Mouse (Mus musculus) MN1 (cell line): ENCODE measurements around the gene Sass6.
"Not testable (repeated sequence)": the region's sequence is repeated elsewhere in the genome, so short reads cannot be mapped to it uniquely, and the experiment has no call there.

Experiments used
- DNase-seq: peaks from one replicate; pipeline ENCODE4 v3.0.0-alpha.2; 2016; ENCODE audit warnings: low spot score

Sass6 gene

DNA sequence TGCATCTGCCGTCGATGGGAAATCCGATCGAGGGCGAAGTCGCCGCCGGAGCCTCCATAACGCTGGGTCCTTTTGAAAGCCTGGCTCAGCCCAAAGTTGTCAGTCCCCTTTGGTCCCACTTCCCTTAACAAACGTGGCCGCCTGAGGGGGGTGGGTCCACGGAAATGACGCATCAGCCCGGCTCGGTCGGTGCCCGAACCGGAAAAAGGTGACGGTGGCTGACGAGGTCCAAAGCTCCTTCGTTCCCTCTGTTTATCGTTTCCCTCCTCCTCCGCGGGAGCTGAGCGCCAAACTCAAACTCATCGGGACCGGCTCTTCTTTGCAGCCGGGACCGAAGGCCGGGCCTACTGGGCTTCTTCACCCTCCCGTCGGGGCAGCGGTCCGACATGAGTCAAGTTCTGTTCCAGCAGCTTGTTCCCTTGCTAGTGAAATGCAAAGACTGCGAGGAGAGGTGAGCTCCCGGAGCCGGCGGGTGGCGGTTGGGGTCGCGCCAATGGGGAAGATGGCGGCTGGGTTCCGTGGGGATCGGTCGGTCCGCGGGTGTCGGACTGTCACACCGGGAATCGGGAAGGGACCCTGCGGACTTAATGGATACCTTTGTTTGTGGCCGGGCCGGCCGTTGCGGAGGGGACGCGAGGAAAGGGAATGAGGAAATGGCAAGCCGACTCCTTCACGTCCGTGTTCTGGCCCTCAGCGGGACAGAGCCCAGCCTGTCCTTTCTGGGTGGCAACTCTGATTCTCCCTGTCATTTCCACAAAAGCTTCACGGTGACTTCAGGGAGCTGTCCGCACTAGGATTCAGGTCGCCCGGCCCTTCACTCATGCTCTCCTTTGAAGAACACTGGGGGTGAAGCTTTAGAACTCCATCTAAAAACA is at the start of gene Sass6:
Gene Sass6 (plus strand): TSS at position 255 of the 875 bp plus-strand sequence.
- peak; percentile 95 for DNase-seq

DNA sequence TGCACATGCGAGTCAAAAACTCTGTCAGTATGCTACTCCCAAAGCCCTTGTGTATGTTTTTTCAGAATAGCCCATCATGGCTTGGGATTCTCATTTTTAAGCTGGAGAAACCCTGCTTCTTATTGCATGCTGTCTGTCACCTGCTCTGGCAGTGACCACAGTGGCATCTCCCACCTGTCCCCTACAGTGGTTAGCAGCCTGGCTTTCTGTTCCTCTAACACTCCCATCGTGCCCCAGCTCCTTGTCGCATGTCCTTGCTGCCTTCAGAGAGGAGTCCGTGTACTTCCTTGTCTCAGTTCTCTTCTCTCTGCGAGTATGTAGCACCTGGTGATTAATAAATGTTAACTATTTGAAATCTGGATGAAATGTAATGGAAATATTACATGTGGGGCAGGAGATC is 47.4 kb upstream of the Sass6 start:
- DNase-seq = no peak

DNA sequence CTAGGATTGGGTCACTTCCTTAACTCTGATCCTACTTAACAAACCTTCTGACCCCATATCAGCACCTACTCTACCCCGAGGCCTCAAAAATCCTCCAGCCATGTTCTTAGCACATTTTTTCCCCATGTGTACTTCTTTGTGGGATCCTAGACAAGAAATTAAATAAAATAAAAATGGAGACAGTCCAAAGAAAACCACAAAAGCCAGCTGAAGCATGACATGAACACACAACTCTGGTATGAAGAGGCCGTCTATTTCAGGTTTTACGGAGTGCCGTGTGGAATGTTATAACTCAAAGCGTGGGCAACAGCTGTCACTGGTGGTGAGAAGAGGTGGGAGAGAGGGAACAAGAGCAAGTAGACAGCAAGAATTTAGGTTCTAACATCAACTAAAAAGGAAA is 43.4 kb upstream of the Sass6 start:
- DNase-seq = no peak

DNA sequence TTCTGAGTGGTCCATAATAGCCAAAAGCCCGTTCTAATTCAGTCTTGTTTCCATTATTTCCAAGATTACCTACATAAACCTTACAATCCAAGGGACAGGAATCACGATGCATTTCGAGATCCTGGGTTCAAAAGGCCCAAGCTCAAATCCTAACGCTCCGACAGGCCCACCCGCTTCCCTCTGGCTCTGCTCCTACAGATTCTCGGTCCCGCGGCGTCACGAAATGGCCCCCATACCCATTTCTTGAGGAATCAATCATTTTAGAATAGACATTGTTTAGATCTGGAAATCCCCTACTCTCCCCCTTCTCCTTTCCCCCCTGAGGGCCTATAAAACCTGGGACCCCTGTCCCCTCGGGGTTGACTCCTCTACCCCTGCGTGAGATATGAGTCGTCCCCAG is 33.5 kb upstream of the Sass6 start:
- not testable (repeated sequence) for DNase-seq

DNA sequence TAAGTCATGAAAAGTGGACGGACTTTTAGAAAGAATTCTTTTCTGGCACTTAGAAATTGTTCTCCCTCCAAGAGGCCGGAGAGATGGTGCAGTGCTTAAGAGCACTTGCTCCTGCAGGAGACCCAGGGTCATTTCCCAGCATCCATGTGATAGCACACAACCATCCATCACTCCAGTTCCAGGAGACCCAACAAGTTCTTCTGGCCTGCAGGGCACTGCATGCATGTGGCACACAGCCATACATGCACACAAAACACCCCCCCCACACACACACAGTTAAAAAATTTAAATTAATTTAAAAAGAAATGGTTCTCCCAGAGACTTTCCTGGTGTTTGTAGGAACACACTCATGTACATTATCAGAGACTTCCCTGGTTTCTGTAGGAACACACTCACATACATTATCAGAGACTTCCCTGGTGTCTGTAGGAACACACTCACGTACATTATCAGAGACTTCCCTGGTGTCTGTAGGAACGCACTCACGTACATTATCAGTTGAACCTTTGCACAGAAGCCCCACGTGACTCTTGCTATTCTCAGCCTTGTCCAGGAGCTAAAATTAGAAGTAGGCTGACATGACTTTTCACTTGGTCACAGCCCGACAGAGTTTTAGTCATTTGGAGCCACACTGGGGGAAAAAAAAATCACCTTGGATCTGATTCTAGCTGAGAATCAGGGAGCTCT is 32.2 kb upstream of the Sass6 start, which contains the start of gene Lrrc39:
Gene Lrrc39 (plus strand): TSS at position 566 of the 687 bp plus-strand sequence.
- DNase-seq = no peak

DNA sequence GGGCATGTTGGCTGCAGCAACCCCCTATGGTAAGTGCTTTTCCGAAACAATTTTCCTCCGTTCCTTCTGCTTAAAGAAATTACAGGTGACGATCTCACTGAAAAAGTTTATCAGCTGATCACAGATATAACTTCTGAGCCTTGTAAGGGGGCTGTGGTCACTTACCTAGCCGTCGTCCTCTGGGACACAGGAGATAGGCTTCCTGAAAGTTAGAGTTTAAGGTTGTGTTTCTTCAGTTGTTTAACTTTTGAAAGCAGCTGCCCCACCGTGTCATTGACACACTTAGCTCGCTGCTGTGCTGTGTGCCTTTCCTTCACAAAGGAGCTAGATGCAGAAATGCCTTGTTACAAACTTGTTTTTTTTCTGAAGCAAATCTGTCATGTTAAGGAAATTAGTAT is 31.7 kb upstream of the Sass6 start:
- no peak for DNase-seq

DNA sequence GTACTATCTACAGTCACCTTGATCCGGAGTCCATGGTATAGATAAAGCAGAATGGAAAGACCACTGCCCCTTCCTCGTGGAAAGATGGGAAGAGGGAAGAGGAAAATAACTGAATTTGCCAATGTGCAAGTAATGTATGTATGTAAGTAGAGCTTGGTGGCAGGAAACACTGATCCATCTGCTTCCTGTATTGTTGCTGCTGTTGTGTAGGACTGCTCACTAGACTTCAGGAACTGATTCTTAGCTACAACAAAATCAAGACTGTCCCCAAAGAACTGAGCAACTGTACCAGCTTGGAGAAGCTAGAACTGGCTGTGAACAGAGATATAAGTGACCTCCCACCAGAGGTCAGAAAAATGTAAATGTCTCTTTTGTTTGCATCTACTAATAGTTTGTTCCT is 24.2 kb upstream of the Sass6 start:
- DNase-seq = no peak

DNA sequence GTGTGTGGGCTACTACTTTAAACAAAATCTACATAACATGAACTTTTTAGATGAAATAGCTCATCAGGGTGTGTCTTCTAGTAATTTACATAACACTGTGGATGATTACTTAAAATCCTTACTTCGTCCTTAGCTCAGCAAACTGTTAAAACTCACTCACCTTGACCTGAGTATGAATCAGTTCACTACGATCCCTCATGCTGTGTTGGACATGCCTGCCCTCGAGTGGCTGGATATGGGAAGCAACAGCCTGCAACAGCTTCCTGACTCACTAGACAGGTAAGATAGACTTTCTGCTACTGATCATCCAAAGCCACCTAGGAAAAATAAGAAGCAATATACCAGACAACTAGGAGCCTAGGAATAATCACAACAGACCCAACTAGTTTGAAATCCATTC is 17.5 kb upstream of the Sass6 start:
- no peak for DNase-seq

DNA sequence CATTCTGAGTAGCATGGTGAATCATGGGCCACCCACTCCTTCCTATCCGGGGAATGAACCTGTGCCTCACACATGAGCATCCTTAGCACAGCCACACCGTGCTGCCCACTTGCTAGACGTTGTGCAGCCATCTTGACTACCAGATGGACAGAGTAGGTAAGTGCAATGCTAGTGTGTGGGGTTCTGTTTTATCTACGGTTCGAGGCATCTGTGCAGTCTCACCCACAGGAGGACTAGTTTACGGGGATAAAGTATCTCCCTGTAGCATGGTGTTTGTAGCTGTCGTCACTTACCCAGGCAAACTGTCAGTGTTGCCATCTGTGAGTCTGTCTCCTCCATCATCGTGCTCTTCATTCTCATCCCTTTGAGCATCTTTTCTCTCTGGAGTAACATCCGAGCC is 12.6 kb upstream of the Sass6 start:
- no peak for DNase-seq

DNA sequence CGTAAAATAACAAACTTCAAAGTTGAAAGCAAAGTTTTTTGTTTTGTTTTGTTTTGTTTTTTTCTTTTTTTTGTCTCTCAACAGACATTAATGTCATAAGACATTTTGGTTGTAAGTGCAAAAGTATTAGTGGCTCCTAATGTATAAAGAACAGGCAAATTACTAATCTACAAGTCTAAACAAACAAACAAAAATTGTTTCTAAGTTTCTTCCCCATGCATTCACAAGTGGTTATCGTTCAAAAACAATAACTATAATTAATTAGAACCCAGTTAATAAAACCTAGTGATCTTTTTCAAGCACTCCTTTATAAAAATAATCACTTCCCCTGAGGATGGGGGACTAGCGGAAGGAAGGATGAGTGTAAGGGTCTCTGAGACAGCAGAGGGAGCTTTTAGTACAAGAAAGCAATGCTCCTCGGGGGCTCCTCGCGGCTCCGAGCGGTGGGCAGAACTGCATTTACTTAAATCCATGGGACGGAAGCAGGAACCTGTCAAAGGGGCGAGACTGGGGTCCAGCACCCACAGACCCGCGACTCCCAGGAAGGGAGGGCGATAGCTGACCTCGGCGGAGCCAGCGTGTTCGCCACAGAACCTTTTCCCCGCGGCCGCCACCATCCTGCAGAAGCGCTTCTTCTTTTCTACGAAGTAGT is 580 bp upstream of the Sass6 start:
- peak; percentile 36 for DNase-seq

DNA sequence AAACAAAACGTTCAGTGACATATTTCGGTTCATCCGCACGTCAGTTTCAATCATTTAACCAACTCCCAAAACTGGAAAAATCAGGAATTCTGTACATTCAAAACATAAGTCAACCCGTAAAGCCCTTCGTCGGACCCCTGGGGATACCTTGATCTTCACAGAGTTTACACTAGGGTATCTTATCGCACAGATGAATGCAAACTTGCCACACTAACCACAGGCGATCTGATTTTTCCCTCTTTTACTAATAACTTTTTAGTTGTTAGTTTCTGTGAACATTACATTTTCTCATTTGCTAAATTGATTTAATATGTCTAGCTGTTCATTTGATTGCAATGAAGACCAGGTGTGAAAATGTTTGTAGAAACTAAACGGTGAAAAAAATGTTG is 815 bp downstream of the Sass6 start:
- no peak for DNase-seq

DNA sequence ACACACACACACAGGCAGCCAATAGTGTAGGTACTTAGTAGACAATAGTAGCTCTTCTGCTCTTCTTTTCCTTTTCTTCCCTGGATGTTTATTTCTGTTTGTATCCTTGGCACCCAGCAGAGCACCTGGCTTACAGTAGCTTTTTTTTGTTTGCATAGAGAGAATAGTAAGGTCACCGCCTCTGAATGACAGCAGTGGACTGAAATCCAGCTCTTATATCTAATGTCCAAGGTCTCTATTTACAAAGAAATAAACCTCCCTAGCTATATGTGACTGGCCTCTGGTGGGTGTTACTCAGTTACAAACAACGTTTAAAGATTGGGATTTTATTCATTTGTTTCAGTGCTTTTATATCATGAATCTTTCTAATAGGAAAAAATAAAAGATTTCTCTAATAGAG is 4.9 kb downstream of the Sass6 start:
- no peak for DNase-seq

DNA sequence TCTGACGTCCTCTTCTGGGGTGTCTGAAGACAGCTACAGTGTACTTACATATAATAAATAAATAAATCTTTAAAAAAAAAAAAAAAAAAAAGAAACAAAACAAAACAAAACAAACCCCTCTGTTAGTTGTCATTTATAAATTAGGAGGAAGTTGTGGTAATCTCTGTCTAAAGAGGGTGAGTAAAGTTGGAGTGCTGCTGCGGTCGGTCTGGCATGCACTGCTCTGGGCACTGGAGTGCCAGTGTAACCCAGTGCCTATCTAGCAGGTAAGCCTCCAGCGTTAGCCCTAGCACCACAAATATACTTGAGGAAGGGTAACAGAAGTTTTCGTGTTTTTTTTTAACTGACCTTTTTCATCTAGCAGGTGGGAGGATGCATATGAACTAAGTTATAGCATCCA is 6.2 kb downstream of the Sass6 start:
- no peak for DNase-seq

DNA sequence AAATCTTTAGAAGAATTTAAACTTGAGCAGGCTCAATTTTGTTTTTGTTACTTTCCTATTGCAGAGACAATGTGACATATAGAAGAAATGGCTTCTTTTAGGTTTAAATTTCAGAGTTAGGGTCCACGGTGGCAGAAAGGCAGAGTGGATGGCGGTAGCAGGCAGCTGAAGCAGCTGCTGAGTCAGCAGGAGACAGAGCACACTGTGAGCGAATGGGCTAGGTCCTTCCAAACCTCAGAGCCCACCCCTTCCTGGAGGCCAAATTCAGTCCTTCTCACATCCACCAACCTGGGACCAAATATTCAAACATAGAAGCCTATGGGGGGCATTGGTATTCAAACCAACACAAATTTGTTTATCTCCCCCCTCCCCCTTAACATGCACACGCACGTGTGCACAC is 7.0 kb downstream of the Sass6 start:
- no peak for DNase-seq

DNA sequence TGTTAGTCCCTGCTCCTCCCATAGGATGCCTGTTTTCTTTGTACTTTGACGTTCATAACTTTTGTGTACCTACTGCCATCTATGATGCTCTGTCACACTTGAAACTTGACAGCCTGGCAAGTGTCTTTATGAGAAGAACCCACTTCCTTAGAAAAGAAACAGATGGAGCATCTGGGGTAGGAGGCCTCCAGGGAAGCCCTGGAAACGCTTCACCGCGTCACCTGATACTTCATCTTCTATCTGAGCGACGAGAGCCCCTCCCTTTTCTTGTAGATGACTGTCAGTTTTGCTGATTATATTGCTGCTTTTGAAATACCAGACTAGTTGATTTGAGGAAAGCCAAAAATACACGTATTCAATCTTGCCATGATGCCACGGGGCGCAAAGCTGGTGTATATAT is 9.8 kb downstream of the Sass6 start:
- DNase-seq = no peak

DNA sequence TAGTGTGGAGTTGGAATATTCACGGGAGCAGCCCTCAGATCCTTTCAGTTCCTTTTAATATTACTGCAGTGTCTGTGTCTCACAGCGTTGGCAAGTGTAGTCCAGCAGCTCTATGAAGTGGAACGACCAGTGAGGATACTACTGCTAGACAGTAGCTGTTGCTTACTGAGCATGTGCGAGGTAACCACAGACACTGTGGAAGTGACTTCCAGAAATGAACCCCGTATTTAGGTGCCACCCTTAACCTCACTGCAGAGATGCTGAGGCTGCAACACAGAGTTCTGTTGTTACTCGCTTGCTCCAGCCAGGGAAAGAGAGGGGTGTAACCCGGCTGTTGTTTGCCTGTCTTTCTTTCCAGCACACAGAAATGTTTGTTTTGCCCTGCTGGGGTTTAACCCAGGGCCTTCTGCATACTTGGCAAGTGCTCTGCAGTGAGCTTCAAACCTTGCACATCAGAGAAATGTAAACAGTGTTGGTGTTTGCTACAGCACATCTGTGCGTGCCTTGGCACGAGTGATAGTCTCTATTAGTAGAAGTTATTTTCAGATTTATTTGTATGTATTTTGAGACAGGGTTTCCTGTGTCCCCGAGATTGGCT is 19.6 kb downstream of the Sass6 start, which contains the start of gene Trmt13:
Gene Trmt13 (minus strand): TSS at position 293 of the 598 bp plus-strand sequence.
- DNase-seq = no peak

DNA sequence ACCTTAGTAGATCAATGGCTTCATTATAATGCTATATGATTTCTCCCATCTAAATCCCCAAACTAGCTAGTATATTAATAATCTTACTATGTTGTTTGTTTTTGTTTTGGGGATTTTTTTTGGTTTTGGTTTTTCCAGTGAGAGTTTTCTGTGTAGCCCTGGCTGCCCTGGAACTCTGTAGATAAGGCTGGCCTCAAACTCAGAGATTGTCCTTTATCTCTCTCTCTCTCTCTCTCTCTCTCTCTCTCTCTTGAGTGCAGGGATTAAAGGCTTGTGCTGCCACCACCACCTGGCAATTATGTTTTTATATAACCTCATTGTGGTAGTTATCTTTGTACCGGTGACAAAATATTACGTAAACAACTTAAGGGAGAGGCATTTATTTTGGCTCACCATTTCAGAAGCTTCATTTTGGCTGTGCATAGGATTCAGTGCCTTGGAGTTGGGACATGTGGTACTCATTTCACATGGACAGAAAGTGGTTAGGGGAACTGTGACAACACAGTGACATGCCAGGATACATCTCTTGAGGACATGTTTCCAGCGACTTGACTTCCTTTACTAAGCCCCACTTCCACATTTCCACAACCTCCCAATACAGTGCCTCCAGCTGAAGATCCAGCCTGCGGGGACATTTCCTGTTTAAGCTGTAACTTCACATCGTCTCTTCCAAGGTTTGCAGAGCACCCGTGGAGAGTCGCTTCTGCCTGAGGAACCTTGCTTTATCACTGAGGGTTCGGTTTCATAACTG is 20.7 kb downstream of the Sass6 start:
- DNase-seq = no peak

DNA sequence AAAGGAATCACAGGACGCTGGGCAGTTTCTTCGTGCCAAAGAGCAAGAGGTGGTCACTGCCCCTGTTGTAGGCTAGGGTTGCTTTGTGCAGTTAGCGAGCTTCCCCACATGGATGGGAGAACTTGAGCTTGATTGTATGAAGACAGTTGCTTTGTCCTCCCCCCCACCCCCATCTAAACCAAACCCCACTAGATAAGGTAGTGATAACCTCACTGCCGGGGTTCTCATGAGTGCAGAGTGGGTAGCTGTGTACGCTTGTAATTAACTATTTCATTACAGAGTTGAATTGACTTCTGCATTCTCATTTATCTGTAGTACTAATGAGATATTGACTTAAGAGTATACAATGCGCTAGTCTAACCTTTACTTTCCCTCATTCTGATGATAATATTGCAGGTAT is 24.1 kb downstream of the Sass6 start:
- no peak for DNase-seq

DNA sequence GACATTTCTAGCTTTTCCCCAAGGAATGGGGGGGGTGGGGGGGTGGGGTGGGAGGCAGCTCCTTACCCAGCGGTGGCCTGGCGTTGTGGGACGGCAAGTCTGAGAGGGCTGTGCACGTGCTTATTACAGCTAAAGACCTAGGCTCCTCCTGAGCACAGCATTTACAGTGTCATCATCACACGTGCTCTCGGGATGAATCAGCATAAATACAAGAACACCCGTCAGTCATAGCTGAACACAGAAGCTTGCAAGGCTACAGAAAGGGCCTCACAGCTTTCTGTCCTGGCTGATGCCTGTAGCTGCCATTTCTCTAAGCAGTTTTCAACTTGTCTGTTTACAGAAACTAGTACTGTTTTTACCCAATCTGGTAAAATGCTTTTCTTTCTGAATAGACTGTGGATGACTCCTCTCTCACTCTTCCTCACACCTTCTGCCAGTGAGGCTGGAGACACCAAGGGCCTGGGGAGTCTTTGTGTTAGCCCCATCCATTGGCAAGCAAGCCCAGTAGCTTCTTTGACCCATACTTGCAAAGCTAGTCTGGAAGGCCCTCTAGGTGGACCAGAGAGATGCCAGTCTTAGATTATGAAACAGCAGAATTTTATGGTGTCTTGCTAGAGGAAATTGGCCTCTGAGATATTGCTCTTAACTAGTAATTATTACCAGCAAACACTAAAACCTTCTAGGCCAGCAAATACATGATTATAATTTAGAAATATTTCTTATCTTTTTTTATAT is 26.0 kb downstream of the Sass6 start:
- DNase-seq = peak; percentile 42

DNA sequence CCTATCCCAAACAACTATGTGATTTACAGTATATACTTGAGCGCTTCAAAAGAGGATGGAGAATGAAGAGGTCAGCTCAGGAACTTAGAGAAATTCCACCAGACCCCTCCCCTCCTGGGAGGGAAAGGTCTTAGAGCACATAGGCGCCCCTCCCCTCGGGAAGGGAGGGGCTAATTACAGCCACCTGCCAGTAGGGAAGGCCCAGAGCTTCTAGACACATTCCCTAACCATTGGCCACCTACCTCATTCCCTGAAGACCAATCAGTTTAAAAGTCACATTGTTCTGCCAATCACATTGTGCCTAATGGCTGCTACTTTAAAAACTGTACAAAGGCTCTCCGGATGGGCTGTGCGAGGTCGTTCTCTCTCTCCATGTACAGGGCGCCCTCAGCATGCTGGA is 27.9 kb downstream of the Sass6 start:
- no peak for DNase-seq

DNA sequence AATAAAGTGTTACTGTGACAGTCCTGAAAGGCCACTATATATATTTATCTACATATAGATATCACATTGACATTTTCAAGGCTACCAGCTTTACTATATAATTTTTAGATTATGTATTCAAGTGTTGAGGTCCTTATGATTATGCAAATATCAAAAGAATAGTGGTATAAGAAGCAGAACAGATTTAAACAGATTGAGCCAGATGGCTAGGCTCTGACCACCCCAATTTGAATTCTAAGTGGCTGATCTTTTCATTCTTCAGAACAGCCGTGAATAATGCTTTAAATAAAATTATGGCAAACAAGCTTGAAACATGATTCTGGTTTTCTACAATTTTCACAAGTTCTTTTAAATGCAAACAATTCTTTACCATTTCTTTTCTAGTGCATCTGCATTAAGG is 36.7 kb downstream of the Sass6 start:
- no peak for DNase-seq
